Mouse (Mus musculus) midbrain, embryonic 16.5 days (tissue): ENCODE results near the gene Mdm2. TPM values are rescaled to one million over a fixed set of nuclear protein-coding genes. Genes with fewer than 3 reads are reported as not detected.
"Not testable (repeated sequence)": the region's sequence is repeated elsewhere in the genome, so short reads cannot be mapped to it uniquely, and the experiment has no call there.

Source experiments
- ATAC-seq: fragments of 200-750 bp; cut with Nextera tagmentation; 2 replicates; pipeline ENCODE4 v1.8.0; 2017; ENCODE audit warnings: moderate TSS enrichment
- H3K27ac ChIP-seq: fragments of 300-500 bp; sonication (generic); 2 replicates; pipeline ENCODE4 v1.5.1; 2014; ENCODE audit warnings: mild to moderate bottlenecking, low read length, mixed read lengths
- H3K27me3 ChIP-seq: fragments of 300-500 bp; sonication (generic); 2 replicates; pipeline ENCODE4 v1.6.1; 2014; ENCODE audit warnings: low read depth, low read length, mixed read lengths; ENCODE audit not compliant: control insufficient read depth, insufficient read depth
- H3K36me3 ChIP-seq: fragments of 300-500 bp; sonication (generic); 2 replicates; pipeline ENCODE4 v1.6.1; 2014; ENCODE audit warnings: mild to moderate bottlenecking, low read length, moderate library complexity, mixed read lengths; ENCODE audit not compliant: control insufficient read depth, insufficient read depth
- H3K4me1 ChIP-seq: fragments of 300-500 bp; sonication (generic); 2 replicates; pipeline ENCODE4 v1.6.1; 2014; ENCODE audit warnings: mild to moderate bottlenecking, low read length, mixed read lengths; ENCODE audit not compliant: control insufficient read depth, insufficient read depth
- H3K4me2 ChIP-seq: fragments of 300-500 bp; sonication (generic); 2 replicates; pipeline ENCODE4 v1.6.1; 2014; ENCODE audit warnings: mild to moderate bottlenecking, low read length, mixed read lengths
- H3K4me3 ChIP-seq: fragments of 300-500 bp; sonication (generic); 2 replicates; pipeline ENCODE4 v1.5.1; 2014; ENCODE audit warnings: low read depth, mild to moderate bottlenecking, low read length, moderate library complexity, mixed read lengths
- H3K9ac ChIP-seq: fragments of 300-500 bp; sonication (generic); 2 replicates; pipeline ENCODE4 v1.6.1; 2014; ENCODE audit warnings: low read depth, low read length, mixed read lengths
- H3K9me3 ChIP-seq: fragments of 300-500 bp; sonication (generic); replicated peaks from 2 replicates; pipeline ENCODE4 v1.6.1; 2014; ENCODE audit warnings: mild to moderate bottlenecking, low read length, mixed read lengths; ENCODE audit not compliant: control insufficient read depth, poor library complexity, severe bottlenecking
- WGBS: fragments of 180-500 bp; shearing (Covaris S2); extraction: QIAGEN DNeasy Blood & Tissue Kit; methylation state at CpG from one replicate; pipeline ENCODE4 v1.1.7; 2014; 5-methylcytosine and 5-hydroxymethylcytosine counted together
- polyA plus RNA-seq: library from polyadenylated mRNA; unstranded; fragments of >200 nt; fragmentation: Nextera tagmentation; extraction: Ambion mirVana; gene quantifications from 2 replicates; pipeline ENCODE4 v1.2.1, GENCODE M21; 2015

Gene Mdm2
- polyA plus RNA-seq, 1 experiment from 2014 or later: 53.1 TPM

GRCm38 (mm10) chr10:117718161-117719119, 7.9 kb upstream of the Mdm2 start:
- no peaks in the 10 kb centered on the region for H3K9me3 ChIP-seq
- no peak overlapping the region for H3K9ac ChIP-seq
- no peaks in the 10 kb centered on the region for H3K27me3 ChIP-seq
- 66% methylated on average over 19 of the region's 19 CpGs for WGBS
- no peak overlapping the region for H3K4me3 ChIP-seq
- no peak overlapping the region for H3K4me2 ChIP-seq
- H3K27ac ChIP-seq: no peak overlapping the region
- ATAC-seq: no peak
- H3K36me3 ChIP-seq: no peaks in the 10 kb centered on the region
- no peaks in the 10 kb centered on the region for H3K4me1 ChIP-seq

GRCm38 (mm10) chr10:117717583-117717982, 7.0 kb upstream of the Mdm2 start:
- no peak overlapping the region for H3K4me3 ChIP-seq
- no peak for ATAC-seq
- no peaks in the 10 kb centered on the region for H3K4me1 ChIP-seq
- 16% methylated on average over 4 of the region's 4 CpGs for WGBS
- no peak overlapping the region for H3K9ac ChIP-seq
- H3K36me3 ChIP-seq: no peaks in the 10 kb centered on the region
- no peaks in the 10 kb centered on the region for H3K9me3 ChIP-seq
- no peak overlapping the region for H3K4me2 ChIP-seq
- no peaks in the 10 kb centered on the region for H3K27me3 ChIP-seq
- H3K27ac ChIP-seq: no peak overlapping the region

- no peak for ATAC-seq
- no peaks in the 10 kb centered on the region for H3K27me3 ChIP-seq
- H3K4me1 ChIP-seq: no peaks in the 10 kb centered on the region
- no peak overlapping the region for H3K4me2 ChIP-seq
- H3K4me3 ChIP-seq: no peak overlapping the region
- WGBS: 93% methylated on average over 3 of the region's 3 CpGs
- no peak overlapping the region for H3K27ac ChIP-seq
- no peak overlapping the region for H3K9ac ChIP-seq
- no peaks in the 10 kb centered on the region for H3K9me3 ChIP-seq
- H3K36me3 ChIP-seq: no peaks in the 10 kb centered on the region
These were observed 6.1 kb upstream of the Mdm2 start for GRCm38 (mm10) chr10:117716686-117717085.

GRCm38 (mm10) chr10:117715654-117716053, 5.1 kb upstream of the Mdm2 start:
- not testable (repeated sequence) for H3K4me1 ChIP-seq, H3K9ac ChIP-seq, H3K27me3 ChIP-seq, H3K4me3 ChIP-seq, ATAC-seq, H3K36me3 ChIP-seq, H3K4me2 ChIP-seq, H3K9me3 ChIP-seq, H3K27ac ChIP-seq
- WGBS: 88% methylated on average over 1 of the region's 1 CpGs

- Histone ChIP-seq H3K4me3 (no peak overlapping the region), H3K4me1 (peaks cover 5% of the 10 kb centered on the region; the same call in 1 of the 2 replicates), H3K27ac (no peak overlapping the region), H3K4me2 (no peak overlapping the region), H3K27me3 (no peaks in the 10 kb centered on the region), H3K9ac (no peak overlapping the region), H3K36me3 (no peaks in the 10 kb centered on the region), H3K9me3 (no peaks in the 10 kb centered on the region)
- no peak for ATAC-seq
- 76% methylated on average over 4 of the region's 4 CpGs for WGBS
These were observed 4.5 kb upstream of the Mdm2 start for GRCm38 (mm10) chr10:117714928-117715500.

- no peak overlapping the region for H3K27ac ChIP-seq
- no peak for ATAC-seq
- no peak overlapping the region for H3K9ac ChIP-seq
- WGBS: 90% methylated on average over 3 of the region's 3 CpGs
- H3K36me3 ChIP-seq: no peaks in the 10 kb centered on the region
- H3K9me3 ChIP-seq: no peaks in the 10 kb centered on the region
- H3K27me3 ChIP-seq: no peaks in the 10 kb centered on the region
- H3K4me1 ChIP-seq: peaks cover 10% of the 10 kb centered on the region
- no peak overlapping the region for H3K4me2 ChIP-seq
- no peak overlapping the region for H3K4me3 ChIP-seq
These were observed 3.5 kb upstream of the Mdm2 start for GRCm38 (mm10) chr10:117714048-117714545.

GRCm38 (mm10) chr10:117713466-117713865, 2.9 kb upstream of the Mdm2 start:
- WGBS: 93% methylated on average over 8 of the region's 8 CpGs
- Histone ChIP-seq H3K27me3 (no peaks in the 10 kb centered on the region), H3K4me1 (peaks cover 15% of the 10 kb centered on the region), H3K27ac (no peak overlapping the region), H3K9ac (no peak overlapping the region), H3K4me2 (no peak overlapping the region), H3K9me3 (no peaks in the 10 kb centered on the region), H3K4me3 (no peak overlapping the region), H3K36me3 (no peaks in the 10 kb centered on the region)
- no peak for ATAC-seq

GRCm38 (mm10) chr10:117712871-117713270, 2.3 kb upstream of the Mdm2 start:
- no peak overlapping the region for H3K4me3 ChIP-seq
- 92% methylated on average over 9 of the region's 9 CpGs for WGBS
- no peak overlapping the region for H3K27ac ChIP-seq
- ATAC-seq: no peak
- peaks cover 15% of the 10 kb centered on the region for H3K4me1 ChIP-seq
- no peak overlapping the region for H3K9ac ChIP-seq
- H3K9me3 ChIP-seq: no peaks in the 10 kb centered on the region
- no peaks in the 10 kb centered on the region for H3K27me3 ChIP-seq
- H3K36me3 ChIP-seq: no peaks in the 10 kb centered on the region
- no peak overlapping the region for H3K4me2 ChIP-seq

- 92% methylated on average over 9 of the region's 9 CpGs for WGBS
- H3K27me3 ChIP-seq: no peaks in the 10 kb centered on the region
- no peaks in the 10 kb centered on the region for H3K9me3 ChIP-seq
- H3K9ac ChIP-seq: no peak overlapping the region
- H3K4me1 ChIP-seq: peaks cover 15% of the 10 kb centered on the region
- no peak overlapping the region for H3K27ac ChIP-seq
- H3K4me2 ChIP-seq: no peak overlapping the region
- no peak overlapping the region for H3K4me3 ChIP-seq
- no peak for ATAC-seq
- H3K36me3 ChIP-seq: no peaks in the 10 kb centered on the region
These were observed 1.7 kb upstream of the Mdm2 start for GRCm38 (mm10) chr10:117712191-117712754.
